Mouse (Mus musculus) spleen, adult 2 months (tissue): Measurements from ENCODE around the gene Col2a1. TPM values are rescaled to one million over a fixed set of nuclear protein-coding genes. Genes with fewer than 3 reads are reported as not detected.

Experiments used
- DNase-seq, 2 experiments: peaks; one replicate each; pipeline versions ENCODE4 v3.0.0 to v3.0.0-alpha.2; 2012 to 2021; ENCODE audit warnings: low spot score in 2 of 2, low read depth in 1 of 2
- H3K27ac ChIP-seq: fragments of 200-500 bp; 2 replicates; pipeline ENCODE4 v1.5.1; 2012; ENCODE audit warnings: low read length, inconsistent platforms; ENCODE audit not compliant: insufficient read depth
- H3K27me3 ChIP-seq: fragments of 200-500 bp; 2 replicates; pipeline ENCODE4 v1.6.1; 2012; ENCODE audit warnings: mild to moderate bottlenecking, moderate library complexity, low read length, inconsistent platforms; ENCODE audit not compliant: control insufficient read depth, insufficient read depth
- H3K36me3 ChIP-seq: fragments of 200-500 bp; 2 replicates; pipeline ENCODE4 v1.6.1; 2012; ENCODE audit warnings: mild to moderate bottlenecking, low read length, inconsistent platforms; ENCODE audit not compliant: control insufficient read depth, insufficient read depth
- H3K4me1 ChIP-seq: fragments of 200-500 bp; 2 replicates; pipeline ENCODE4 v1.6.1; 2011; ENCODE audit warnings: inconsistent platforms; ENCODE audit not compliant: control insufficient read depth, insufficient read depth, insufficient read length
- H3K4me3 ChIP-seq: fragments of 200-500 bp; 2 replicates; pipeline ENCODE4 v1.5.1; 2011; ENCODE audit warnings: mild to moderate bottlenecking, inconsistent platforms; ENCODE audit not compliant: insufficient read depth, insufficient read length; ENCODE audit errors: extremely low read depth
- CTCF ChIP-seq: fragments of 200-500 bp; IDR thresholded peaks from 2 replicates; pipeline ENCODE4 v1.5.1; 2011; ENCODE audit warnings: mild to moderate bottlenecking, inconsistent platforms; ENCODE audit not compliant: insufficient read depth, insufficient read length, insufficient replicate concordance; ENCODE audit errors: extremely low read depth
- POLR2A ChIP-seq: fragments of 200-500 bp; IDR thresholded peaks from 2 replicates; pipeline ENCODE4 v1.6.1; 2011; ENCODE audit warnings: low read depth, low read length, inconsistent platforms
- WGBS: fragments of 180-500 bp; shearing (Covaris S2); methylation state at CpG from one replicate; pipeline ENCODE4 v1.1.7; 2018; 5-methylcytosine and 5-hydroxymethylcytosine counted together
- polyA plus RNA-seq: library from polyadenylated mRNA; depleted of rRNA; stranded (reverse); fragments of >200 nt; gene quantifications from 2 replicates; pipeline ENCODE4 v1.2.3, GENCODE M21; 2012

Col2a1 gene
- polyA plus RNA-seq, 1 experiment, result 0.02 TPM

DNA sequence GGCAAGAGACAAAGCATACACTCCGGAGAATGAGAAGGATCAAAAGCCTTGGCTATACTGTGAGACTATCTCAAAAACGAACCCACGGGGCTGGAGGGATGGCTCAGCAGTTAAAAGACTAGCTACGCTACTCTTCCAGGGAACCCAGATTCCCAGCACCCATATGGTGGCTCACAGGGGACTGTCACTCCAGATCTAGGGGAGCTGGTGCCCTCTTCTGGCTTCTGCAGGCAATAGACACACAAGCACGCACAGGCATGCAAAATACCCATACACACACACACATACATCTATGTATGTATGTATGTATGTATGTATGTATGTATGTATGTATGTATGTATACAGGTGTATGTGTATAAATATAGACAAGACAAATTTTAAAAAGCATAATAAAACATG lies 32.1 kb upstream of the Col2a1 start:
- WGBS, result 92% methylated on average over 5 of the region's 5 CpGs
- Histone ChIP-seq H3K4me3 (no peak overlapping the region), H3K27ac (no peak overlapping the region), H3K27me3 (no peaks in the 10 kb centered on the region), H3K36me3 (peaks cover 10% of the 10 kb centered on the region), H3K4me1 (no peaks in the 10 kb centered on the region)
- TF ChIP-seq CTCF (no peak), POLR2A (no peak)
- no peak for DNase-seq

DNA sequence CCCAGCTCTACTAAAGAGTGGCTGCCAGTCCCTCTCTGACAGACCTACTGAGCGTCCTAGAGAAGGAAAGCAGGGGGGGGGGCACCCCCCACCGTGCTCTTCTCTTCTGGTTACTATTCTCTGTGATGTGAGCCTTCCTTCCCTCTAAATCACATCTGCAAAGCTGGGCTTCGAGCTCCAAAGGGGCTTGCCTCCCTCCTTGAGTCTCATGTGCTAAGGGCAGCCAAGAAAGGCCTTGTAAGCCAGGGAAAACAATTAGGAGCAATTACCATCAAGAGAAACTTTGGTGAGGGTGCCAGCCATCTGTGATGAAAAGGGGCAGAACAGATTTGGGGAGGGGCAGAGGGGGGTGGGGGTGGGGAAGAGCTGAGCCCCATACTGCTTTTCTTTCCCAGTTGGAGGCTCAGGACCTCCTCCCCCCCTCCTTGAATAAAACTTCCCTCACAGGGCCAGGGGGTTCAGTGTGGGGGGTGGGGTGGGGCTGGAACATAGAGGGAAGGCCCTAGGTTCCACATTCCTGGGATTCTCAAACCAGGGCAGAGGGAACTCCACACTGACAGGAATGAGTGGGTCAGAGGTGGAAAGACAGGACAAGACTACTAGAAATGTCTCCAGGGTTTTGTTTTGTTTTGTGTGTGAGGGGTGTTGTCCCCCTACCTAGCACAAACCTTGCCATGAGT lies 30.7 kb upstream of the Col2a1 start:
- H3K4me3 ChIP-seq, result no peak overlapping the region
- H3K27me3 ChIP-seq, result no peaks in the 10 kb centered on the region
- no peak for DNase-seq
- 72% methylated on average over 3 of the region's 3 CpGs for WGBS
- TF ChIP-seq CTCF (no peak), POLR2A (no peak)
- no peak overlapping the region for H3K27ac ChIP-seq
- H3K4me1 ChIP-seq, result no peaks in the 10 kb centered on the region
- H3K36me3 ChIP-seq, result peaks cover 8% of the 10 kb centered on the region

DNA sequence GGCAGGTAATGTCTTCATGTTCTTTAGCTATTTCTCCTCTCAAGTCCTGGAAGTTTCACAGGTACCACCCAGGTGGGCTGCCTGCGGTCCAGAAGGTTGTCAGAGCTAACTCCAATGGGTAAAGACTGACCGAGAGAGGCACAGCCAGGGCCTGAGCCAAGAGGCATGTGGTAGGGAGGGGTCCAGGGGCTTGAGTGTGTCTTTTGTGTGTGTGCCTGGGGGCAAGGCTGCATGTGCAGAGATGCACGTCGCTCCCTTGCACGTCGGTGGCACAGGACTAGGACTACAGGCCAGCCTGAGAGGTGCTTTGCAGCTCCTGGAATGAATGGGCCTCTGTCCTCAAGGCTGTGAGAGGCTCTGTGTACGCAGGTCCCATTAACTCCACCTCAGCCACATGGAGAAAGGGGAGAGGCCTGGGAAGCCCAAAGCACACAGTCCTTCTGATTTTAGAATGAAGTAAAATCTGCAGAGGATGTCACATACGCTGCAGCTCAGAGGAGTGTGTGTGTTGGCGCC lies 28.8 kb upstream of the Col2a1 start:
- DNase-seq, result no peak
- Histone ChIP-seq H3K36me3 (peaks cover 5% of the 10 kb centered on the region), H3K4me3 (no peak overlapping the region), H3K27me3 (no peaks in the 10 kb centered on the region), H3K27ac (no peak overlapping the region), H3K4me1 (no peaks in the 10 kb centered on the region)
- no peak for TF ChIP-seq CTCF
- no peak for TF ChIP-seq POLR2A
- 97% methylated on average over 9 of the region's 9 CpGs for WGBS

DNA sequence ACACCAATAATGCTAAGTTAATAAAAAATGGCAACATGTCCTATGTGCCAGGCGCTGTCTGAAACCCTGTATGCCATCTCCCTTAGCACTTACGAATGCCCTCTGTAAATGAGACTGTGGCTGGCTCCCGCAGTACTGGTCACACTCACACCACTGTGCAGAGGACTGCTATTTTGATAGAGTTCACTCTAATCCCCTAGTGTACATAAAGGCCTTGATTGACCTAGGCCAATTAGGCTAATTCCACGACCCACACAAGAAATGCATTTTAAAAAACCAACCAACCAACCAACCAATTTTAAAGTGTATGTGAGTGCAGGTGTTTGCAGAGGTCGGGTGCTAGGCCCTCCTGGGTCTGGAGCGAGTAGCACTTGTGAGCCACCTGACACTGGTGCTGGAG lies 25.3 kb upstream of the Col2a1 start:
- H3K36me3 ChIP-seq, result no peaks in the 10 kb centered on the region
- TF ChIP-seq CTCF (no peak), POLR2A (no peak)
- H3K4me3 ChIP-seq, result no peak overlapping the region
- no peak for DNase-seq
- no peaks in the 10 kb centered on the region for H3K27me3 ChIP-seq
- H3K4me1 ChIP-seq, result no peaks in the 10 kb centered on the region
- 82% methylated on average over 6 of the region's 6 CpGs for WGBS
- no peak overlapping the region for H3K27ac ChIP-seq

DNA sequence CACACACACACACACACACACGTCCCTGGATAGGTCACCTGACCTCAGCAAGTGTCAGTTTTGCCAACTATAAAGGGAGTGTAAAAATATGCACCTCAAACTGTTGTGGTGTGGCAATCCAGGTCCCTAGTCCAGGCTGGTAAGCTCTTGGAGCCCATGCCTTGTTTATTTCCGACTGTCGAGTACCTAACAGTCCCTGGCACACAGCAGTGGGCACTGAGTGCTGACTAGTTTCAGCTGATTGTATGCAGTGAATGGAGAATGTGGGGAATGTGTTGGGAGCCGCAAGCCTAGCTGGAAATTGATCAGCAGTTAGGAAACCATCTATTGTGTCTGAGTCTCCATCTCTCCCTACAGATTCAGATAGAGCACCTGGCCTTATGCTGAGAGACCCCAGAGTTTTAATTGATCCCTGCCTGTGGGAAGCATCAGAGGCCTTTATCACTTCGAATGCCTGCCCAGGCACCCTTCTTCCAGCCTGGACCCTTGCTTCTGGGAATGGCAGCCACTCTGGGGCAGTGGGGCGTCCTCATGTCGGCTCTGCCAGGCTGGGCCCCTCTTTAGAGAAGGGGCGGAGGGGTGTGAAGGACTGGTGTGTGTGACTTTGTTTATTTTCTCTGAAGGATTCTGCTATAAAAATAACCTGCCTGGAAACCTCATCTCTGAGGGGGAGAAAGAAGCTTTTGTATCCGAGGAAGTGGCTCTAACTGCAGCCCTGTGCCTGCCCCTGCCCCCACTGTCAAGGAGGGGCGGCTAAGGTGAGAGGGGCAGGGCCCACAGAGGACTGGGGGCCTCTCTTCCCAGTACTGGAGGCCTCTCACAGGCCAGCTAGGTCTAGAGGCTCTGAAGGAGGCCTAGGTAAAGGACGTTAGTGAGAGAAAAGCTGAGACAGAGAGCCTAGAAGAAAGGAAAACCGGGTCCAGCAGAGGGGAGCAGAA lies 22.7 kb upstream of the Col2a1 start:
- H3K4me1 ChIP-seq, result no peaks in the 10 kb centered on the region
- WGBS, result 59% methylated on average over 12 of the region's 12 CpGs
- no peaks in the 10 kb centered on the region for H3K36me3 ChIP-seq
- H3K4me3 ChIP-seq, result no peak overlapping the region
- no peaks in the 10 kb centered on the region for H3K27me3 ChIP-seq
- TF ChIP-seq POLR2A, result no peak
- TF ChIP-seq CTCF, result no peak
- no peak overlapping the region for H3K27ac ChIP-seq
- DNase-seq, result no peak

- H3K27me3 ChIP-seq, result no peaks in the 10 kb centered on the region
These were observed 21.1 kb upstream of the Col2a1 start for GRCm38 (mm10) chr15:98025611-98026010.

DNA sequence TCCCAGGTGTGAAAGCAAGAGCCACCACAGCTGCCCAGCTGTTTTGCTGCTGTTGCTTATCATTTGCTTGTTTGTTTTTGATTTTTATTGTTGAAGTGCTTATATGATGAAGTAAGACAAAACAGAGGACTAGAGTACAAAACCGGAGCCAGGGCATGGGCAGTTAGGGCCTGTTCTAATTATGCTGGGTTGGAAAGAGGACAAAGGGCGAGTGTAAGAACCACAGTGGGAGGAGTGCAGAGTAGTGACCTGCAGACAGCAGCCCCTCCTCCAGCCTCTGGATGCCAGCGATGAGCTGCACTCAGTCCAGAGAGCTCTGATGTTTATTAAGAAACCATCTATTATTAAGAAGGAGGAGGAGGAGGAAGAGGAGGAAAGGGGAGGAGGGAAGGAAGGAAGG lies 18.6 kb upstream of the Col2a1 start:
- no peaks in the 10 kb centered on the region for H3K27me3 ChIP-seq
- TF ChIP-seq POLR2A (no peak), CTCF (no peak)
- no peak overlapping the region for H3K4me3 ChIP-seq
- H3K36me3 ChIP-seq, result no peaks in the 10 kb centered on the region
- WGBS, result 79% methylated on average over 3 of the region's 3 CpGs
- DNase-seq, result no peak
- H3K27ac ChIP-seq, result no peak overlapping the region
- H3K4me1 ChIP-seq, result no peaks in the 10 kb centered on the region

More at GRCm38 (mm10) chr15:98025611-98026010, 21.1 kb upstream of the Col2a1 start:
- 78% methylated on average over 4 of the region's 4 CpGs for WGBS
- DNase-seq, result no peak
- Histone ChIP-seq H3K4me3 (no peak overlapping the region), H3K27ac (no peak overlapping the region), H3K36me3 (no peaks in the 10 kb centered on the region), H3K4me1 (no peaks in the 10 kb centered on the region)
- no peak for TF ChIP-seq POLR2A
